Mouse (Mus musculus) midbrain, embryonic 15.5 days (tissue): ENCODE measurements around the gene Csrnp3. TPM values are rescaled to one million over a fixed set of nuclear protein-coding genes. Genes with fewer than 3 reads are reported as not detected.

ENCODE experiments used
- ATAC-seq: fragments of 200-750 bp; cut with Nextera tagmentation; replicated peaks from 2 replicates; pipeline ENCODE4 v1.8.0; 2017; ENCODE audit warnings: moderate TSS enrichment
- H3K27ac ChIP-seq: fragments of 300-500 bp; sonication (generic); 2 replicates; pipeline ENCODE4 v1.5.1; 2015; ENCODE audit warnings: mild to moderate bottlenecking, inconsistent platforms
- H3K27me3 ChIP-seq: fragments of 300-500 bp; sonication (generic); replicated peaks from 2 replicates; pipeline ENCODE4 v1.6.1; 2015; ENCODE audit warnings: inconsistent platforms
- H3K36me3 ChIP-seq: fragments of 300-500 bp; sonication (generic); replicated peaks from 2 replicates; pipeline ENCODE4 v1.6.1; 2015; ENCODE audit warnings: inconsistent platforms
- H3K4me1 ChIP-seq: fragments of 300-500 bp; sonication (generic); 2 replicates; pipeline ENCODE4 v1.6.1; 2015; ENCODE audit warnings: inconsistent platforms
- H3K4me2 ChIP-seq: fragments of 300-500 bp; sonication (generic); 2 replicates; pipeline ENCODE4 v1.6.1; 2015; ENCODE audit warnings: inconsistent platforms, mild to moderate bottlenecking, moderate library complexity
- H3K4me3 ChIP-seq: fragments of 300-500 bp; sonication (generic); 2 replicates; pipeline ENCODE4 v1.5.1; 2015; ENCODE audit warnings: mild to moderate bottlenecking, inconsistent platforms
- H3K9ac ChIP-seq: fragments of 300-500 bp; sonication (generic); 2 replicates; pipeline ENCODE4 v1.6.1; 2015; ENCODE audit warnings: mild to moderate bottlenecking, inconsistent platforms
- H3K9me3 ChIP-seq: fragments of 300-500 bp; sonication (generic); 2 replicates; pipeline ENCODE4 v1.6.1; 2016; ENCODE audit warnings: inconsistent platforms
- WGBS: fragments of 180-500 bp; shearing (Covaris S2); methylation state at CpG from one replicate; pipeline ENCODE4 v1.1.7; 2015; ENCODE audit warnings: mixed read lengths; 5-methylcytosine and 5-hydroxymethylcytosine counted together
- polyA plus RNA-seq: library from polyadenylated mRNA; unstranded; fragments of >200 nt; fragmentation: Nextera tagmentation; extraction: Ambion mirVana; gene quantifications from 2 replicates; pipeline ENCODE4 v1.2.1, GENCODE M21; 2015

Gene Csrnp3
- polyA plus RNA-seq, 1 experiment from 2014 or later: 70.4 TPM

- ATAC-seq: peak; percentile 94
- WGBS: 16% methylated on average over 17 of the region's 17 CpGs
- peak overlapping the region; percentile 71 for H3K27ac ChIP-seq
- no peaks in the 10 kb centered on the region for H3K27me3 ChIP-seq
- H3K4me1 ChIP-seq: peaks cover 16% of the 10 kb centered on the region
- H3K36me3 ChIP-seq: no peaks in the 10 kb centered on the region
- H3K4me2 ChIP-seq: no peak overlapping the region
- no peaks in the 10 kb centered on the region for H3K9me3 ChIP-seq
- H3K4me3 ChIP-seq: no peak overlapping the region
- no peak overlapping the region for H3K9ac ChIP-seq
These were observed 198.2 kb downstream of the Csrnp3 start for GRCm38 (mm10) chr2:66043441-66044404.

DNA sequence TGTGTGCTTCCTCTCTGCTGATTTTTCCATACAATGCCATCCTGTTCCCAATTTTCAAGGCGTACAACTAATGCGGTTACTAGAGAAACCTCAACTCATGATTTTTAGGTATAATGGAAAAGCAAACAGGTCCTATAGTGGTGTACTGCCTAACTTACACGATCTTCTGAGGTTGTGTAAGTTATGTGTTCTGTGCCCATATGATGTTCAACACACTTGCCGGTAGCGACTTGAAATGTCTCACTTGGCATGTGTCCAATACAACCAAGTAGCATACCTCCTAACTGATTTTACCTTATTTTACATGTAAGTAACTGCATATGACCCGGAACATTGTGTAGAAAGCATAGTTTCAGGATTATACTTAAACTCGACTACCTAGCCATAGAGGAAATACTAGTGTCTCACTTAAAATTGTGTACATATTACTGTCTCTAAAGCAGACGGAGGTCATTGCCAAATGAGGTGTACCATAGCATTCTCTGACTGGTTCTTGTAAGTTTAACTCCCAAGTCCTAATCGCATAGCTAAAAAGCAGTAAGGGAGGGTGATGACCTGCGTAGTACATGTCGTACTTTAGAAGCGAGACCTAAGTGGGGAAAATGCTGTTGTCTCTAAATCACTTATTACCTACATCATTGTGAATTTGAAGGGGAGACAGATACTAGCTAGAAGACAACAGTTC is 199.0 kb downstream of the Csrnp3 start:
- Histone ChIP-seq H3K27me3 (no peaks in the 10 kb centered on the region), H3K4me3 (no peak overlapping the region), H3K36me3 (no peaks in the 10 kb centered on the region), H3K9me3 (no peaks in the 10 kb centered on the region), H3K4me2 (no peak overlapping the region), H3K4me1 (peaks cover 16% of the 10 kb centered on the region), H3K27ac (peak overlapping the region; percentile 71), H3K9ac (no peak overlapping the region)
- WGBS: 83% methylated on average over 12 of the region's 12 CpGs
- ATAC-seq: no peak; the same call in 1 of the 2 replicates

DNA sequence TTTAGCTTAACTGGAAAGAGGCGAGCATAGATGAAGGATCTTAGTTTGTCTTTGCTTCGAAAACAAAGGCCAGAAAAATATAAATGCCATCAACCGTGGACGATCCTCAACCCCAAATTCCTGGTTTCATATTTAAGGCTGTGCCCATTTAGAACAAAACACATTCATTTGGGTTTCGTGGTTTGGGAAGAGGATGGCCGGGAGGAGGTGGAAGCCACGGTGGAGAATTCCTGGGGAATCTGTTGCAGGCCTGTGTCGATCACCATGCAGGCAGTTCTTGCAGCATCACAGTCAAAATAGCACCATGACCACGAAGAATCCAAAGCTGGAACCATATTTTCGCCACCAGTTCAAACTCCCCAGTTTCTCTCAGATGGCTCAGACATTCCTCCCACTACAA is 217.7 kb downstream of the Csrnp3 start:
- Histone ChIP-seq H3K27ac (no peak overlapping the region), H3K4me1 (no peaks in the 10 kb centered on the region), H3K36me3 (no peaks in the 10 kb centered on the region), H3K9me3 (no peaks in the 10 kb centered on the region), H3K4me2 (no peak overlapping the region), H3K9ac (no peak overlapping the region), H3K27me3 (no peaks in the 10 kb centered on the region), H3K4me3 (no peak overlapping the region)
- 91% methylated on average over 10 of the region's 10 CpGs for WGBS
- ATAC-seq: no peak

DNA sequence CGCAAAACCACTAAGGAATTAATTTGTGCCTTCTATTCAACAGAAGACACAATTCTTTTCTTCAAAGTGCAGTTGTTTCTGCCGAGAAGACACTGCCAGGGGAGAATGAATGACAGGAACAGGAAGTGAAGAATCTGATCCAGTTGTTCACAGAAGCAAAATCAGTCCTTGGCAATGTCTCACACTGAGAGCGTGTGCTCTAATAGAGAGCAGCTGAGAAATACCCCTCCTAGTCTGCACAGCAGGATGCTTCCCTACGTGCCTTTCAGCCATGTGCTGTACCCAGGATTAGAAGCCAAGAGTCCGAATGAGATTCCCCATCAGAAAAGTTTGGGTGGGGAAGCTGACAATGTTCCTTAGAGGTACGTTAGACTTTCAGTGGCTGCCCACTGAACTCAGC is 223.9 kb downstream of the Csrnp3 start:
- H3K9me3 ChIP-seq: no peaks in the 10 kb centered on the region
- H3K9ac ChIP-seq: no peak overlapping the region
- no peaks in the 10 kb centered on the region for H3K27me3 ChIP-seq
- H3K4me3 ChIP-seq: no peak overlapping the region
- ATAC-seq: no peak
- H3K27ac ChIP-seq: no peak overlapping the region
- no peaks in the 10 kb centered on the region for H3K36me3 ChIP-seq
- 19% methylated on average over 6 of the region's 6 CpGs for WGBS
- peaks cover 5% of the 10 kb centered on the region; the same call in 1 of the 2 replicates for H3K4me1 ChIP-seq
- H3K4me2 ChIP-seq: no peak overlapping the region

DNA sequence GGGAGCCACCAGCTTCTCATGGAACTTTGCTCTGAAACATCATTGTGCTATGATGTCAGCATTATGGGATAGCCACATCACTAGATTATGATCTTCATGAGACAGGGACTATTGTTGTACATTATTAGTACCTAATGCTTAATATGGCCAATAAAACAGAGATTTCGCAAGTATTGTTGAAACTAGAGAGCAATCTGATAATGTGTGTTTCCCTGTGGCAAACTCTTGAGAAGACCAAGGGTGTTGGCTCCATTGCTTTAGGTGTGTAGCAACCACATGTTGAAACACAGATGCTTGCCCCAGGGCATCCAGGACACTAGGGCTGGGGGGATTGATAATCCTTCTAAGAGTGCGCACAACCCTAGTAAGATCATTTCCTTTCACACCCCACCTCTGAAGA is 235.2 kb downstream of the Csrnp3 start:
- no peak overlapping the region for H3K4me2 ChIP-seq
- no peaks in the 10 kb centered on the region for H3K9me3 ChIP-seq
- H3K36me3 ChIP-seq: no peaks in the 10 kb centered on the region
- WGBS: 94% methylated on average over 2 of the region's 2 CpGs
- H3K4me1 ChIP-seq: no peaks in the 10 kb centered on the region
- no peaks in the 10 kb centered on the region for H3K27me3 ChIP-seq
- H3K9ac ChIP-seq: no peak overlapping the region
- H3K4me3 ChIP-seq: no peak overlapping the region
- no peak overlapping the region for H3K27ac ChIP-seq
- no peak for ATAC-seq

Other genes starting within 250 kb of the Csrnp3 start
- gene Scn2a, start 225.0 kb upstream of the Csrnp3 start, polyA plus RNA-seq: 43.6 and 47.5 TPM in 2 replicates